Mouse (Mus musculus): ENCODE measurements around the gene Gm27029. TPM values are rescaled to one million over a fixed set of nuclear protein-coding genes. Genes with fewer than 3 reads are reported as not detected.
"Not testable (repeated sequence)": the region's sequence is repeated elsewhere in the genome, so short reads cannot be mapped to it uniquely, and the experiment has no call there.

Gene Gm27029
- polyA plus RNA-seq, 1 experiment: 3.1 TPM

GRCm38 (mm10) chr11:101452093-101452774 is 27.6 kb upstream of the Gm27029 start:
- Histone ChIP-seq H3K27me3 (ENCODE audit: control insufficient read depth, insufficient read depth, low read length) (no peaks in the 10 kb centered on the region), H3K4me1 (ENCODE audit: control insufficient read depth, insufficient read depth, low read length) (no peaks in the 10 kb centered on the region), H3K27ac (ENCODE audit: insufficient read depth, low read length) (no peak overlapping the region), H3K4me3 (replicated peaks; ENCODE audit: insufficient read depth, low read depth, low read length) (no peak overlapping the region)
- TF ChIP-seq POLR2A (IDR thresholded peaks at IDR 0.05; ENCODE audit: borderline replicate concordance, insufficient read depth, low read length) (no peak), CTCF (IDR thresholded peaks at IDR 0.05; ENCODE audit: borderline replicate concordance, insufficient read depth, low read depth, low read length) (no peak)
- DNase-seq: no peak
- 76% methylated on average over 10 of the region's 10 CpGs for WGBS

GRCm38 (mm10) chr11:101451536-101451935 is 26.9 kb upstream of the Gm27029 start:
- DNase-seq: no peak
- no peak overlapping the region for H3K27ac ChIP-seq (ENCODE audit: insufficient read depth, low read length)
- TF ChIP-seq CTCF (IDR thresholded peaks at IDR 0.05; ENCODE audit: borderline replicate concordance, insufficient read depth, low read depth, low read length) (no peak), POLR2A (IDR thresholded peaks at IDR 0.05; ENCODE audit: borderline replicate concordance, insufficient read depth, low read length) (no peak)
- H3K4me3 ChIP-seq (replicated peaks; ENCODE audit: insufficient read depth, low read depth, low read length): no peak overlapping the region
- H3K27me3 ChIP-seq (ENCODE audit: control insufficient read depth, insufficient read depth, low read length): no peaks in the 10 kb centered on the region
- 91% methylated on average over 10 of the region's 10 CpGs for WGBS
- no peaks in the 10 kb centered on the region for H3K4me1 ChIP-seq (ENCODE audit: control insufficient read depth, insufficient read depth, low read length)

- no peak overlapping the region for H3K4me3 ChIP-seq (replicated peaks; ENCODE audit: insufficient read depth, low read depth, low read length)
- H3K27me3 ChIP-seq (ENCODE audit: control insufficient read depth, insufficient read depth, low read length): no peaks in the 10 kb centered on the region
Measured at GRCm38 (mm10) chr11:101450394-101450793, 25.8 kb upstream of the Gm27029 start.

GRCm38 (mm10) chr11:101449596-101449995 is 25.0 kb upstream of the Gm27029 start:
- not testable (repeated sequence) for H3K27me3 ChIP-seq (ENCODE audit: control insufficient read depth, insufficient read depth, low read length); H3K4me1 ChIP-seq (ENCODE audit: control insufficient read depth, insufficient read depth, low read length); DNase-seq; H3K27ac ChIP-seq (ENCODE audit: insufficient read depth, low read length); H3K4me3 ChIP-seq (replicated peaks; ENCODE audit: insufficient read depth, low read depth, low read length)
- WGBS: 85% methylated on average over 4 of the region's 4 CpGs

More at GRCm38 (mm10) chr11:101450394-101450793, 25.8 kb upstream of the Gm27029 start:
- DNase-seq: no peak
- WGBS: 75% methylated on average over 3 of the region's 3 CpGs
- TF ChIP-seq CTCF (IDR thresholded peaks at IDR 0.05; ENCODE audit: borderline replicate concordance, insufficient read depth, low read depth, low read length): no peak
- TF ChIP-seq POLR2A (IDR thresholded peaks at IDR 0.05; ENCODE audit: borderline replicate concordance, insufficient read depth, low read length): no peak
- Histone ChIP-seq H3K4me1 (ENCODE audit: control insufficient read depth, insufficient read depth, low read length) (no peaks in the 10 kb centered on the region), H3K27ac (ENCODE audit: insufficient read depth, low read length) (no peak overlapping the region)

- no peaks in the 10 kb centered on the region for H3K4me1 ChIP-seq (ENCODE audit: control insufficient read depth, insufficient read depth, low read length)
- WGBS: 77% methylated on average over 4 of the region's 4 CpGs
- TF ChIP-seq POLR2A (IDR thresholded peaks at IDR 0.05; ENCODE audit: borderline replicate concordance, insufficient read depth, low read length) (no peak), CTCF (IDR thresholded peaks at IDR 0.05; ENCODE audit: borderline replicate concordance, insufficient read depth, low read depth, low read length) (no peak)
- H3K4me3 ChIP-seq (replicated peaks; ENCODE audit: insufficient read depth, low read depth, low read length): no peak overlapping the region
- no peak for DNase-seq
- H3K27me3 ChIP-seq (ENCODE audit: control insufficient read depth, insufficient read depth, low read length): no peaks in the 10 kb centered on the region
- H3K27ac ChIP-seq (ENCODE audit: insufficient read depth, low read length): no peak overlapping the region
Measured at GRCm38 (mm10) chr11:101448899-101449298, 24.3 kb upstream of the Gm27029 start.

GRCm38 (mm10) chr11:101448274-101448746 is 23.7 kb upstream of the Gm27029 start, which contains the start of gene Ifi35:
Ifi35 (plus strand) TSS chr11:101448407.
- TF ChIP-seq CTCF (IDR thresholded peaks at IDR 0.05; ENCODE audit: borderline replicate concordance, insufficient read depth, low read depth, low read length) (no peak), POLR2A (IDR thresholded peaks at IDR 0.05; ENCODE audit: borderline replicate concordance, insufficient read depth, low read length) (no peak)
- Histone ChIP-seq H3K27me3 (ENCODE audit: control insufficient read depth, insufficient read depth, low read length) (no peaks in the 10 kb centered on the region), H3K4me1 (ENCODE audit: control insufficient read depth, insufficient read depth, low read length) (no peaks in the 10 kb centered on the region), H3K27ac (ENCODE audit: insufficient read depth, low read length) (no peak within 1 kb of the TSS), H3K4me3 (replicated peaks; ENCODE audit: insufficient read depth, low read depth, low read length) (no peak within 1 kb of the TSS)
- no peak for DNase-seq
- WGBS: 31% methylated on average over 10 of the region's 10 CpGs

- no peaks in the 10 kb centered on the region for H3K4me1 ChIP-seq (ENCODE audit: control insufficient read depth, insufficient read depth, low read length)
- H3K27me3 ChIP-seq (ENCODE audit: control insufficient read depth, insufficient read depth, low read length): no peaks in the 10 kb centered on the region
- no peak for DNase-seq
- no peak overlapping the region for H3K4me3 ChIP-seq (replicated peaks; ENCODE audit: insufficient read depth, low read depth, low read length)
- 84% methylated on average over 5 of the region's 5 CpGs for WGBS
- no peak overlapping the region for H3K27ac ChIP-seq (ENCODE audit: insufficient read depth, low read length)
- TF ChIP-seq CTCF (IDR thresholded peaks at IDR 0.05; ENCODE audit: borderline replicate concordance, insufficient read depth, low read depth, low read length): no peak
- no peak for TF ChIP-seq POLR2A (IDR thresholded peaks at IDR 0.05; ENCODE audit: borderline replicate concordance, insufficient read depth, low read length)
Measured at GRCm38 (mm10) chr11:101447786-101448185, 23.2 kb upstream of the Gm27029 start.

GRCm38 (mm10) chr11:101446860-101447259 is 22.3 kb upstream of the Gm27029 start:
- H3K4me3 ChIP-seq (replicated peaks; ENCODE audit: insufficient read depth, low read depth, low read length); DNase-seq: not testable (repeated sequence)
- WGBS: 90% methylated on average over 8 of the region's 8 CpGs

More at GRCm38 (mm10) chr11:101446860-101447259, 22.3 kb upstream of the Gm27029 start:
- H3K4me1 ChIP-seq (ENCODE audit: control insufficient read depth, insufficient read depth, low read length); H3K27me3 ChIP-seq (ENCODE audit: control insufficient read depth, insufficient read depth, low read length); H3K27ac ChIP-seq (ENCODE audit: insufficient read depth, low read length): not testable (repeated sequence)

Data from cerebellum, adult 2 months (tissue).